Mouse (Mus musculus) MEL (cell line): Measurements from ENCODE around the gene Iqcj. TPM values are rescaled to one million over a fixed set of nuclear protein-coding genes. Genes with fewer than 3 reads are reported as not detected.

ENCODE experiments used
- DNase-seq: peaks from one replicate; pipeline ENCODE4 v3.0.0; 2011; ENCODE audit warnings: low read depth, low spot score
- H3K27ac ChIP-seq: 2 replicates; pipeline ENCODE4 v1.5.1; 2012; ENCODE audit warnings: low read depth, mild to moderate bottlenecking, control low read depth, low read length, moderate library complexity; ENCODE audit not compliant: control insufficient read depth
- H3K27me3 ChIP-seq, 2 experiments: fragments of 150-350 bp in 1 of 2; sonication (generic) in 1 of 2; 2 replicates each; pipeline ENCODE4 v1.6.1; 2012; ENCODE audit warnings: low read length in 2 of 2, mild to moderate bottlenecking in 2 of 2, improper control_type of control experiment in 1 of 2, moderate library complexity in 1 of 2; ENCODE audit not compliant: insufficient read depth in 2 of 2, control insufficient read depth in 1 of 2
- H3K36me3 ChIP-seq, 2 experiments: 2 replicates each; pipeline ENCODE4 v1.6.1; 2012 to 2014; ENCODE audit warnings: low read length in 2 of 2, improper control_type of control experiment in 1 of 2, inconsistent platforms in 1 of 2, mild to moderate bottlenecking in 1 of 2; ENCODE audit not compliant: insufficient read depth in 2 of 2, control insufficient read depth in 1 of 2
- H3K4me1 ChIP-seq, 2 experiments: fragments of 150-350 bp in 1 of 2; sonication (generic) in 1 of 2; 2 replicates each; pipeline ENCODE4 v1.6.1; 2012; ENCODE audit warnings: low read length in 2 of 2, improper control_type of control experiment in 1 of 2, mild to moderate bottlenecking in 1 of 2; ENCODE audit not compliant: insufficient read depth in 2 of 2, control insufficient read depth in 1 of 2
- H3K4me3 ChIP-seq, 2 experiments: fragments of 150-350 bp in 1 of 2; sonication (generic) in 1 of 2; 2 replicates each; pipeline ENCODE4 v1.5.1; 2012; ENCODE audit warnings: low read depth in 2 of 2, low read length in 2 of 2, mild to moderate bottlenecking in 2 of 2, moderate library complexity in 2 of 2, control low read depth in 1 of 2, improper control_type of control experiment in 1 of 2; ENCODE audit not compliant: control insufficient read depth in 1 of 2, insufficient read depth in 1 of 2
- H3K79me2 ChIP-seq: 2 replicates; pipeline ENCODE4 v1.6.1; 2012; ENCODE audit warnings: mild to moderate bottlenecking, low read length, moderate library complexity; ENCODE audit not compliant: control insufficient read depth, poor library complexity, insufficient read depth
- H3K9ac ChIP-seq: 2 replicates; pipeline ENCODE4 v1.6.1; 2012; ENCODE audit warnings: low read depth, mild to moderate bottlenecking, control low read depth, low read length, moderate library complexity; ENCODE audit not compliant: control insufficient read depth, poor library complexity, severe bottlenecking
- H3K9me3 ChIP-seq: fragments of 150-350 bp; sonication (generic); replicated peaks from 2 replicates; pipeline ENCODE4 v1.6.1; 2012; ENCODE audit warnings: mild to moderate bottlenecking, low read length, improper control_type of control experiment, moderate library complexity; ENCODE audit not compliant: insufficient read depth
- BHLHE40 ChIP-seq: IDR thresholded peaks from 2 replicates; pipeline ENCODE4 v1.6.1; 2012; ENCODE audit warnings: low read depth, mild to moderate bottlenecking, inconsistent platforms, low read length, improper control_type of control experiment, borderline replicate concordance
- CHD1 ChIP-seq: IDR thresholded peaks from 2 replicates; pipeline ENCODE4 v1.6.1; 2012; ENCODE audit warnings: low read depth, mild to moderate bottlenecking, inconsistent platforms, low read length, improper control_type of control experiment
- CHD2 ChIP-seq: IDR thresholded peaks from 2 replicates; pipeline ENCODE4 v1.6.1; 2011; ENCODE audit warnings: low read length, improper control_type of control experiment
- CTCF ChIP-seq, 3 experiments: IDR thresholded peaks in 2 of 3; conservative IDR thresholded peaks in 1 of 3; 2 replicates each; pipeline ENCODE4 v1.5.1; 2011 to 2012; ENCODE audit warnings: low read length in 3 of 3, low read depth in 2 of 3, mild to moderate bottlenecking in 2 of 3, improper control_type of control experiment in 1 of 3, inconsistent platforms in 1 of 3, mixed read lengths in 1 of 3, moderate library complexity in 1 of 3; ENCODE audit not compliant: control insufficient read depth in 1 of 3, insufficient read depth in 1 of 3, poor library complexity in 1 of 3, severe bottlenecking in 1 of 3
- E2F4 ChIP-seq: IDR thresholded peaks from 2 replicates; pipeline ENCODE4 v1.6.1; 2011; ENCODE audit warnings: low read depth, low read length, improper control_type of control experiment, borderline replicate concordance
- ELF1 ChIP-seq: IDR thresholded peaks from 2 replicates; pipeline ENCODE4 v1.6.1; 2014; ENCODE audit warnings: low read depth, mild to moderate bottlenecking, inconsistent platforms, low read length, improper control_type of control experiment, moderate library complexity
- ETS1 ChIP-seq: IDR thresholded peaks from 2 replicates; pipeline ENCODE4 v1.6.1; 2012; ENCODE audit warnings: low read depth, mild to moderate bottlenecking, inconsistent platforms, low read length, improper control_type of control experiment, moderate library complexity
- GABPA ChIP-seq: IDR thresholded peaks from 2 replicates; pipeline ENCODE4 v1.6.1; 2012; ENCODE audit warnings: low read depth, mild to moderate bottlenecking, inconsistent platforms, low read length, improper control_type of control experiment, moderate library complexity
- HCFC1 ChIP-seq: IDR thresholded peaks from 2 replicates; pipeline ENCODE4 v1.6.1; 2012; ENCODE audit warnings: low read depth, mild to moderate bottlenecking, inconsistent platforms, low read length, improper control_type of control experiment, moderate library complexity
- JUND ChIP-seq: IDR thresholded peaks from 2 replicates; pipeline ENCODE4 v1.6.1; 2011; ENCODE audit warnings: low read depth, mild to moderate bottlenecking, improper control_type of control experiment, low read length
- MXI1 ChIP-seq: IDR thresholded peaks from 2 replicates; pipeline ENCODE4 v1.6.1; 2011; ENCODE audit warnings: mild to moderate bottlenecking, low read depth, low read length, improper control_type of control experiment
- MYB ChIP-seq: IDR thresholded peaks from 2 replicates; pipeline ENCODE4 v1.6.1; 2011; ENCODE audit warnings: mild to moderate bottlenecking, low read depth, low read length, improper control_type of control experiment
- MYC ChIP-seq: IDR thresholded peaks from 2 replicates; pipeline ENCODE4 v1.6.1; 2011; ENCODE audit warnings: low read depth, mild to moderate bottlenecking, low read length, improper control_type of control experiment, moderate library complexity
- NRF1 ChIP-seq: IDR thresholded peaks from 2 replicates; pipeline ENCODE4 v1.6.1; 2014; ENCODE audit warnings: low read depth, mild to moderate bottlenecking, inconsistent platforms, low read length, improper control_type of control experiment, moderate library complexity; ENCODE audit not compliant: poor library complexity, insufficient read depth, severe bottlenecking
- POLR2A ChIP-seq, 2 experiments: IDR thresholded peaks; 2 replicates each; pipeline ENCODE4 v1.6.1; 2011 to 2012; ENCODE audit warnings: low read length in 2 of 2, mild to moderate bottlenecking in 2 of 2, control low read depth in 1 of 2, improper control_type of control experiment in 1 of 2, low read depth in 1 of 2, moderate library complexity in 1 of 2; ENCODE audit not compliant: control insufficient read depth in 1 of 2, insufficient read depth in 1 of 2, poor library complexity in 1 of 2
- POLR2AphosphoS2 ChIP-seq: IDR thresholded peaks from 2 replicates; pipeline ENCODE4 v1.6.1; 2011; ENCODE audit warnings: low read length, improper control_type of control experiment
- POLR2AphosphoS5 ChIP-seq: IDR thresholded peaks from 2 replicates; pipeline ENCODE4 v1.6.1; 2012; ENCODE audit warnings: low read depth, borderline replicate concordance, mild to moderate bottlenecking, inconsistent platforms, low read length, moderate library complexity, mixed read lengths
- RAD21 ChIP-seq: IDR thresholded peaks from 2 replicates; pipeline ENCODE4 v1.6.1; 2011; ENCODE audit warnings: mild to moderate bottlenecking, low read depth, low read length, improper control_type of control experiment
- RCOR1 ChIP-seq: IDR thresholded peaks from 2 replicates; pipeline ENCODE4 v1.6.1; 2012; ENCODE audit warnings: low read depth, mild to moderate bottlenecking, inconsistent platforms, low read length, improper control_type of control experiment
- SIN3A ChIP-seq: IDR thresholded peaks from 2 replicates; pipeline ENCODE4 v1.6.1; 2012; ENCODE audit warnings: low read length, improper control_type of control experiment, inconsistent platforms
- SMC3 ChIP-seq: IDR thresholded peaks from 2 replicates; pipeline ENCODE4 v1.6.1; 2011; ENCODE audit warnings: low read depth, low read length, improper control_type of control experiment
- TCF12 ChIP-seq: IDR thresholded peaks from 2 replicates; pipeline ENCODE4 v1.6.1; 2014; ENCODE audit warnings: low read depth, mild to moderate bottlenecking, inconsistent platforms, low read length, improper control_type of control experiment, moderate library complexity
- USF2 ChIP-seq, 2 experiments: IDR thresholded peaks; 2 replicates each; pipeline ENCODE4 v1.6.1; 2011 to 2012; ENCODE audit warnings: improper control_type of control experiment in 2 of 2, low read length in 2 of 2, borderline replicate concordance in 1 of 2, inconsistent platforms in 1 of 2, low read depth in 1 of 2, mild to moderate bottlenecking in 1 of 2; ENCODE audit not compliant: insufficient read depth in 1 of 2
- ZC3H11A ChIP-seq: IDR thresholded peaks from 2 replicates; pipeline ENCODE4 v1.6.1; 2012; ENCODE audit warnings: low read depth, mild to moderate bottlenecking, inconsistent platforms, low read length, improper control_type of control experiment
- ZMIZ1 ChIP-seq: IDR thresholded peaks from 2 replicates; pipeline ENCODE4 v1.6.1; 2012; ENCODE audit warnings: low read depth, mild to moderate bottlenecking, inconsistent platforms, low read length, improper control_type of control experiment, moderate library complexity
- ZNF384 ChIP-seq: IDR thresholded peaks from 2 replicates; pipeline ENCODE4 v1.6.1; 2012; ENCODE audit warnings: low read depth, mild to moderate bottlenecking, inconsistent platforms, low read length, improper control_type of control experiment
- polyA plus RNA-seq, 2 experiments: library from polyadenylated mRNA; stranded (reverse) in 1 of 2; unstranded in 1 of 2; fragments of >175 nt in 1 of 2; fragments of >200 nt in 1 of 2; gene quantifications; 2 replicates each; pipeline versions ENCODE4 v1.2.1 to v1.2.4; 2012; ENCODE audit warnings: low replicate concordance in 2 of 2, low read depth in 1 of 2; ENCODE audit not compliant: insufficient read length in 2 of 2, insufficient read depth in 1 of 2, missing spikeins in 1 of 2
- total RNA-seq: library from RNA; depleted of rRNA; stranded (reverse); fragments of 300-350 nt; gene quantifications from 2 replicates; pipeline ENCODE4 v1.2.3, GENCODE M21; 2012

Gene Iqcj
- total and polyA plus RNA-seq, 3 experiments: not detected

DNA sequence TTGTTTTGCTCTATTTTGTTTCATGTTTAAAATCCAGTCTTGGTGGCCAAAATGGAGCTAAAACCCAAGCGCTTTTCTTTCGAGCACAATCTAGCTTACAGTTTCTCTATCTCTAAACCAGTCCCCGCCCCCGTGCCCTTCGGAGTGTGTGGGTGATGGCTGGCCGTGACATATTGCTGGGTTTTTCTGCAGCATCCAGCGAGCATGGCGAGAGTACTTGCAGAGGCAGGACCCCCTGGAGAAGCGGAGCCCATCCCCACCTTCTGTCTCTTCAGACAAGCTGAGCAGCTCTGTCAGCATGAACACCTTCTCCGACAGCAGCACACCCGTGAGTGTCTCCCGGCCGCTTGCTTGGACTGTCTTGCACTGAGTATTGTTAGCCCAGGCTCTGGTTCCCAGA, 163.1 kb downstream of the Iqcj start:
- H3K27ac ChIP-seq: no peak overlapping the region
- H3K4me1 ChIP-seq: peaks cover 0 to 3% of the 10 kb centered on the region in 2 experiments; a peak in 1 of 4 replicates
- peak; percentile 43 for DNase-seq
- H3K79me2 ChIP-seq: no peaks in the 10 kb centered on the region
- H3K9me3 ChIP-seq: no peaks in the 10 kb centered on the region
- H3K9ac ChIP-seq: no peak overlapping the region
- TF ChIP-seq BHLHE40: no peak
- TF ChIP-seq ZMIZ1: no peak
- TF ChIP-seq CTCF (IDR thresholded peaks at IDR 0.05 in 2 of 3, conservative IDR thresholded peaks at IDR 0.05 in 1 of 3; ENCODE audit: control insufficient read depth in 1 of 3, insufficient read depth in 1 of 3, low read depth in 2 of 3, low read length in 3 of 3, poor library complexity in 1 of 3, severe bottlenecking in 1 of 3): no peak
- no peak for TF ChIP-seq POLR2A (IDR thresholded peaks at IDR 0.05; ENCODE audit: control insufficient read depth in 1 of 2, insufficient read depth in 1 of 2, low read depth in 1 of 2, low read length in 2 of 2, poor library complexity in 1 of 2)
- TF ChIP-seq ZC3H11A: no peak
- no peak for TF ChIP-seq ELF1
- no peak for TF ChIP-seq E2F4
- no peak for TF ChIP-seq ZNF384
- no peak for TF ChIP-seq CHD1
- no peak for TF ChIP-seq ETS1
- TF ChIP-seq MXI1: no peak
- no peak for TF ChIP-seq RCOR1
- peaks cover 0 to 3% of the 10 kb centered on the region in 2 experiments; a peak in 1 of 4 replicates for H3K36me3 ChIP-seq
- no peaks in the 10 kb centered on the region; a peak in 3 of 4 replicates for H3K27me3 ChIP-seq
- H3K4me3 ChIP-seq: peak overlapping the region; percentile 43 to 47; a peak in 3 of 4 replicates

DNA sequence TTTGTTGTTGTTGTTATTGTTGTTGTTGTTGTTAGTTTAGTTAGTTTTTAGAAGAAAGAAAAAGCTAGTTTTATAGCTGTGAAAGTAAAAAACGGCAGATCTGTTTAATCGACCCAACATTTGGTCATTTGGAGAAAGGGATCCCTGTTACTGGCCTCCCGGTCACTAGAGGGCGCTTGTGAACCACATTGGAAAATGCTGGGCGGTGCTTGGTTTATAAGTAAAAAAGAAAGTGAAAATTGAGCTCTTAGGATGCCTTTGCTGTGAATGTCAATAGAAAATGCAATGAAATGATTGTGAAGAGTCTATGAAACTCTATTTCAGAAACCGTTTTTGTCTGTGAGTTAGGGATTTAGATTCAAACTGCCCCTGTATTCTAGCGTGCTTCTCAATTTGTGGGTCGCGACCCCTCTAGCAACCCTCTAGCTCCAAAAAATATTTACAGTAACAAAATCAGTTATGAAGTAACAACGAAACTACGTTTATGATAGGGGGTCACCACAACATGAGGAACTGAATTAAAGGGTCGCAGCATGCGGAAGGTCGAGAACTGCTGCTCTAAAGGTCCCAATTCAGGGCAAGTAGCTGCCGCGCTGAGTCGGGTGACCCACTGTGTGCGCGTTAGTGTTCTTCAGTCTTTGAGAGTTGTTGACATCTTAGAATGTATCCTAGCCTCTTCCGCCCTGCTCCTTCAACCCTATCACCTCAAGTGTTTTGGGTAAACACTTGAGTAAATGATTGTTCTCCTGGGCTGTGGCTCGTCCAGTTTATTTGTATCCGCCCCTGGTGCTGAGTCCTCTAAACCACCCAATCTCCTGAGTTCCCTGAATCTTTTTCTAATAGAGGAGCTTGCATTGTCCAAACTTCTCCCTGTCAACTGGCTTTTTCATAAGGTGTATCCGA, 164.6 kb downstream of the Iqcj start:
- H3K9ac ChIP-seq: peak overlapping the region; percentile 43
- peaks cover 0 to 3% of the 10 kb centered on the region in 2 experiments; a peak in 1 of 4 replicates for H3K4me1 ChIP-seq
- peak; percentile 77 for DNase-seq
- H3K36me3 ChIP-seq: peaks cover 0 to 3% of the 10 kb centered on the region in 2 experiments; a peak in 1 of 4 replicates
- TF ChIP-seq JUND (no peak), POLR2A (IDR thresholded peaks at IDR 0.05; ENCODE audit: control insufficient read depth in 1 of 2, insufficient read depth in 1 of 2, low read depth in 1 of 2, low read length in 2 of 2, poor library complexity in 1 of 2) (no peak), MYB (no peak), ETS1 (peak; percentile 35), ZMIZ1 (no peak), BHLHE40 (no peak), CTCF (IDR thresholded peaks at IDR 0.05 in 2 of 3, conservative IDR thresholded peaks at IDR 0.05 in 1 of 3; ENCODE audit: control insufficient read depth in 1 of 3, insufficient read depth in 1 of 3, low read depth in 2 of 3, low read length in 3 of 3, poor library complexity in 1 of 3, severe bottlenecking in 1 of 3) (peak; percentile 67 to 84 (median 80)), ZC3H11A (peak; percentile 21; the same call in 1 of the 2 replicates), RAD21 (peak; percentile 70), POLR2AphosphoS2 (no peak), USF2 (IDR thresholded peaks at IDR 0.05; ENCODE audit: borderline replicate concordance in 1 of 2, insufficient read depth in 1 of 2, low read depth in 1 of 2, low read length in 2 of 2) (no peak), MYC (no peak), SMC3 (peak; percentile 54; the same call in 1 of the 2 replicates), SIN3A (peak; percentile 68), CHD2 (no peak), MXI1 (no peak), ZNF384 (no peak), GABPA (no peak), NRF1 (no peak), POLR2AphosphoS5 (no peak), TCF12 (0 out of 2 replicates have a peak, but pooled peaks have one; percentile 17), RCOR1 (no peak), HCFC1 (peak; percentile 34), CHD1 (no peak)
- H3K4me3 ChIP-seq: peak overlapping the region; percentile 71 to 77
- H3K27me3 ChIP-seq: no peaks in the 10 kb centered on the region; a peak in 2 of 4 replicates
- H3K27ac ChIP-seq: no peak overlapping the region
- no peaks in the 10 kb centered on the region for H3K9me3 ChIP-seq
- no peaks in the 10 kb centered on the region for H3K79me2 ChIP-seq
